19 mouse cellular contexts compared by ENCODE assay signal in the genomic region with DNA sequence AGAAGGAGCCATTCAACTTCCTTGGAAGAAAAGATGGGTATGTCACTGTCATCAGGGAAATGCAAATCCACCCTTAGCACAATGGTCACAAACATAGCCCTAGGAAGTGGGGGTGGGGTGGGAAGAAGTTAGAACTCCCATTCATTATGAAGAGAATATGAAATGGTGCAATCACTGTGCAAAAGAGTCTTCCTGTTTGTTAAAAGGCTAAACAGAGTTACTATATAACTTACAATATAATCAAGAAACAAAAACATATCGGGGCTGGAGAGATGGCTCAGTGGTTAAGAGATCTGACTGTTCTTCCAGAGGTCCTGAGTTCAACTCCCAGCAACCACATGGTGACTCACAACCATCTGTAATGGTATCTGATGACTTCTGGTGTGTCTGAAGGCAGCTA.
"Had no signal": no experiment of that assay in that cellular context is flagged by ENCODE, and none has a peak within 500 bp of the region (broad histone marks: within the 10 kb centered on the region; RNA-seq: fewer than 3 reads in every experiment).

No protein-coding gene starts in this region.

- H3K27ac ChIP-seq: gastrocnemius, adult 2 months; heart, adult 2 months; heart, embryonic 10.5 days; hindbrain, embryonic 10.5 days; hindbrain, embryonic 12.5 days; hindbrain, embryonic 14.5 days; intestine, embryonic 15.5 days; kidney, postnatal 0 days; layer of hippocampus, adult 2 months; limb, embryonic 13.5 days; limb, embryonic 15.5 days; liver, embryonic 12.5 days; liver, embryonic 14.5 days had no signal

- DNase-seq: gastrocnemius, adult 2 months; gastrocnemius, postnatal 10 days; gastrocnemius, postnatal 25 days; heart, adult 2 months; heart, postnatal 4 days; kidney, adult 18-20 months; left cerebral cortex, postnatal 4 days had no signal

- H3K4me3 ChIP-seq: gastrocnemius, adult 2 months; heart, adult 2 months; heart, embryonic 10.5 days; heart, embryonic 12.5 days; hindbrain, embryonic 10.5 days; hindbrain, embryonic 12.5 days; intestine, embryonic 15.5 days; layer of hippocampus, adult 2 months; limb, embryonic 13.5 days; limb, embryonic 15.5 days; liver, embryonic 12.5 days had no signal

- H3K36me3 ChIP-seq: heart, embryonic 10.5 days; heart, embryonic 12.5 days; hindbrain, embryonic 10.5 days; hindbrain, embryonic 12.5 days; intestine, embryonic 15.5 days; limb, embryonic 13.5 days; limb, embryonic 15.5 days; liver, embryonic 12.5 days had no signal

- H3K4me1 ChIP-seq: hindbrain, embryonic 12.5 days; intestine, embryonic 15.5 days; limb, embryonic 15.5 days; liver, embryonic 12.5 days had no signal

- H3K27me3 ChIP-seq: heart, embryonic 12.5 days; hindbrain, embryonic 12.5 days; intestine, embryonic 15.5 days; limb, embryonic 13.5 days; limb, embryonic 15.5 days; liver, embryonic 12.5 days had no signal
